Mouse (Mus musculus) retina, postnatal 7 days (tissue): ENCODE data around the gene Zfp688.
A peak's percentile ranks its signal among the peaks of the same experiment; 100 is the strongest.
"Not testable (repeated sequence)": the region's sequence is repeated elsewhere in the genome, so short reads cannot be mapped to it uniquely, and the experiment has no call there.

Experiments
- DNase-seq: peaks from one replicate; pipeline ENCODE4 v3.0.0-alpha.2; 2012; ENCODE audit warnings: low read depth, low spot score

Gene Zfp688

DNA sequence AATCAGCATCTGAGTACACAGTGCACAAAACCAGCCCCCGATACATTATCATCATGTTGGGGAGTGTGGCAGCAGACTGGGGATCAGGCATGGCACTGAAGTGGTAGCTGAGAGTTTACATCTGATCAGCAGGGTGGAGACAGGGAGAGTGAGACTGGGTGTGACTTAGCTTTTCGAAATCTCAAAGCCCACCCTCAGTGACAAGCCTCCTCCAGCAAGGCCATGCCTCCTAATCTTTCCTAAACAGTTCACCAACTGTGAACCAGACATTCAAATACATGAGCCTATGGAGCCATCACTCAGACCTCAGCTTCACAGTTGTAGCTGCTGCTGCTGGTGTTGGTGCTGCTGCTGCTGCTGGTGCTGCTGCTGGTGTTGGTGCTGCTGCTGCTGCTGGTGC is 10.4 kb downstream of the Zfp688 start:
- no peak for DNase-seq

DNA sequence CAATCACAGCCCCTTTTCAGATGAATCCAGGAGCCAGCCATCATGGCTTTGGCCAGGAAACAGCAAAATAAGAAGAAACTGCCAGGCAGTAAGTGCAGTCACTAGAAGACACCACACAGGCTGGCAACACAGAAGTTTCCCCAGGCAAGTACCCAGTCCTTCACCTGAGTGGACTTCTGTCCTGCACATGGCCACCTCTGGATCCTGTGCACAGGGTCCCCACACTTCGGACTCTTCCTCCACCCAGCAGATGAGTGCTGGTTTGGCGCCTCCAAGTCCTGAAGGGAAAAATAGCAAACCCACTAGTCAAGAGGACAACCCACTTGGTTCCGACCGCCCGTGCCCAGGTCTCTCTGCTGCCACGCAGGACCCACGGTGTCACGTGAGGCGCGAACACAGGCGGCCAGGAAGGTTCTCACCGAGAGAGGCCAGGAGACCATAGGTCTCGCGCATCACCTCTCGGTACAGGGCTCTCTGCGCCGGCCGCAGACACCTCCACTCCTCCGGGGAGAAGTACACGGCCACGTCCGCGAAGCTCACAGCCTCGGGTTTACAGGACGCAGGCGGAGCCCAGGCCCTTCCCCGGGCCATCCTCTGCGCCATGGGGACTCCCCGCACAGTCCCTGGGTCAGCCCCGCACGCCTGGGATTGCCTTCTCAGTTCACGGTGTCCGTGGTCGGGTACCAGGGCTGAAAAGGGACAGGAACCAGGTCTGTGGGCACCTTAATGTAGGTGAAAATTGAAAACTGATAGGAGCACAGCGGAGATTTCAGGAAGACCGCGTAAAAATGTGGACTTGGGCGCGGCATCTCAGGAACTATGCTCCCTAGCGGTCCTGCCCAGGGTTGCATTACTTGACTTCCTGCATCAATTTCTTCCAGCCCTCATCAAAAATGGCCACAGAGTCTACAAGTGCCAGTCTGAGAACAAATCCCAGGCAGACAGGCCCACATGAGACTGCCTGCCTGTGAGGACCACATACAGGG is 15.6 kb downstream of the Zfp688 start, which contains the start of gene Zfp764:
Zfp764 (minus strand) TSS at position 821 of the 986 bp plus-strand sequence.
- DNase-seq: peak; percentile 85

DNA sequence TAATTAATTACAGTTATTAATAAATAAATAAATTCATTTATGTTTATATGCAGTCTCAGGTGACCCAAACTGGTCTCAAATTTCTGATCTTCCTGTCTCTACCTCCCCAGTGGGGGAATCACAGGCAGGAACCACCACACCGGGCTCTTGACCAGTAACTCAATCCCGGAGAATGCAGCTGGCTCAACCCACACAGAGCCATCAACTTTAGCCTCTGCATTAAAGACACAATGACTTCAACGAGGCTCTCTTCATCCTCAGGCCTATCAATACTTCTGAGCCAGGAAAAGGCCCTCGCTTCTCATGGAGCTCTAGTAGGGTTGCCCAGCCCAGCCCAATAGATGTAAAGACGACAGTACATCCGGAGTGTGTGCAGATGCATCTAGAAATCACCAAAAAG is 17.8 kb downstream of the Zfp688 start:
- DNase-seq: not testable (repeated sequence)

DNA sequence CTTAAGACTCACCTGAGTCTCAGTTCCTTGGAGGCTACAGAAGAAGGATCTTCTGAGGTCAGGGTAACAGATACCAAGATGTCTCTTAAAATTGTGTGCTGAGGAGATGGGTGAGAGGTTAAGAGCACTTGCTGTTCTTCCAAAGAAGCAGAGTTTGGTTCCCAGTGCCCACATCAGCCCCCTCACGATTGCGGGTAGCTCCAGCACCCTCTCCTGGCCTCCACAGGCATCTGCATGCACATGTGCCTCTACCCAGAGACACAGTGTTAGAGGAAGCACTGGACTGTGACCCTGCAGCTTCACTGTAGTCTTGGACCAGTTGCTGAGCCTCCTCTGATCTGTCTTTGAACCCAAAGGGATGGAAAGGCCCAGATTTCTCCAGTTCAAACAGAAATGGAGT is 18.9 kb downstream of the Zfp688 start:
- no peak for DNase-seq

DNA sequence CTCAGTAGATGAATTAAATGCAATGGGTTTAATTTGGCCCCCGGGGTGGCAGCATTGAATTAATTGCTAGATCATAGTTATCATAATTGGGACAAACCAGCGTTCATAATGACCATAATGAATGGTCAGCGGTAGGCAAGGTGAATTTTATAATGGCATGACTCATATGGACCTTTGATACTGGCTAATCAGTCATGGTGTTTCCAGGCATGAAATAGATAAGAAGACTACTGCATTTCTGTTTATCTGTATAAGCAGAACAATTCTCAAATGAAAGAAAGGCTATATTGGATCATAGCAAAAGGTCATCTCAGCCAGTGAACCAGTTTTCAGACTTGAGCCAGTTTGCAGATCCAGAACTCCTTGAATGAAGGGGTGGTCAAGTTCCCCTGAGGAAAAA is 21.5 kb downstream of the Zfp688 start:
- no peak for DNase-seq

DNA sequence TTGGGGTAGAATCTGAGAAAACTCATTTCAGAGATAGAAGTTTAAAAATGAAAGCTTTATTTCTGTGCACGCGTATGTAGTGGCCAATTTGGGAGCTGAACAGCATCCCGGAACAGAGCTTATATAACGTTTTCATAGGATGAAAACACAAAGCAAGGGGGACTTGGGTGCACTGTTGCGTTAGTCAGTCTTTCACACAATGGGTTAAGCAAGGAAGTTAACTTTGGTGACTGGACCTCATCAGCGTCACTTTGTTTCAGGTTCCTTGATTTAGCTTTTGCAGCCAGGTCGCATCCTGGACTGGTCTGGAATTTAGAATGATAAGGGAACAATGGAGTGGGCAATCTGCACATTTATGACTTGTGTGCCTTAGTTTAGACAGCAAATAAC is 27.9 kb downstream of the Zfp688 start:
- no peak for DNase-seq

DNA sequence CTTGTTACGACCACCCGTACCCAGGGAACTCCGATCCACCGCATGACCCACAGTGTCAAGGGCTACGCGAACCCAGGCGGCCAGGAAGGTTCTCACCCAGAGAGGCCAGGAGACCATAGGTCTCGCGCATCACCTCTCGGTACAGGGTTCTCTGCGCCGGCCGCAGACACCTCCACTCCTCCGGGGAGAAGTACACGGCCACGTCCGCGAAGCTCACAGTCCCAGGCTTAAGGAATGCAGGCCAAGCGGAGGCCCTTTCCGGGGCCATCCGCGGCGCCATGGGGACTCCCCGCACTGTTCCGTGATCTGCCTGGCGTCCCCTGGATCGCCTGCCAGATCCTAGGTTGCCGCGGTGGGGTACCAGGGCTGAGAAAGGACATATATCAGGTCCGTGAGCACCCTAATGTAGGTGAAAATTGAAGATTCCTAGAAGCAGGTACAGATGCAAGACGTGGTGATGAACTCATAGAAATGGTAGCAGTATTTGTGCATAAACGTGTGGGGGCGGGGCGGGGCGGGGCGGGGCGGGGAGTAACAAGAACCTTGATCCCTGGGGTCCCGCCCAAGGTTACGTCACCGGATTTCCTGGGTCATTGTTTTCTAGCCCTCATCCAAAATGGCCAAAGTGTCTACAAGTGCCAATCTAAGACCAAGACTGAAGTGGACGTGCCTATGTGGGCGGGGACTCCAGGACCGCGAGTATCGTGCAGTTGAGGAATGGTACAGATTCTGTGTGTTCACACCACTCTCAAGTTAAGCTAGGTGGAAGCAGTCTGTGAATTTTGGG is 28.5 kb downstream of the Zfp688 start, which contains the start of gene E430018J23Rik:
E430018J23Rik (minus strand) TSS at position 473 of the 787 bp plus-strand sequence.
- DNase-seq: peak; percentile 98

DNA sequence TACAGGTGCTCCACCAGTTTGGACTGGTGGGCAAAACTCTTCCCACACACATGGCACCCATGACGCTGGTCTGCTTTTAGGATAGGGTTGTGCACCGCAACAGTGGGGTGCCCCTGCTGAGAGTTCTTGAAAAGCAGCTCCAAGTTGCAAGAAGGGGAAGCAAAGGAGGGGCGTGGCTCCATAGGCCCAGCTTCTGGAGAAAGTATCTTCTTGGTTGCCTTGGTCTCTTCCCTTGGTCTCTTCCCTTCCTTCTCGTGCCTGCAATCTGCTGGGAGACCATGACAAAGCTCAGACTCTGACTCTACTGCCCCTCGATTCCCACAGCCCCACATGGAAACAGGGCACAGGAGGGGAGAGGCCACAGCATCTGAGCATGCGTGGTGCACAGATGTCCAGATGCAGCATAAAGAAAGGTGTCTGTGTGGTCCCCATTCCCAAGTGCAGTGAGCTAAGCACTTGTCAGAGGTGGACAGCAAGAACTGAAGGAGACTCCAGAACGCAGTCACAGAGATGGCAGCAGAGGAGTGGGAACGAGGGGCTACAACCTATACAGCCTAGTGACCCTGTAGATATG is 29.5 kb downstream of the Zfp688 start:
- no peak for DNase-seq

DNA sequence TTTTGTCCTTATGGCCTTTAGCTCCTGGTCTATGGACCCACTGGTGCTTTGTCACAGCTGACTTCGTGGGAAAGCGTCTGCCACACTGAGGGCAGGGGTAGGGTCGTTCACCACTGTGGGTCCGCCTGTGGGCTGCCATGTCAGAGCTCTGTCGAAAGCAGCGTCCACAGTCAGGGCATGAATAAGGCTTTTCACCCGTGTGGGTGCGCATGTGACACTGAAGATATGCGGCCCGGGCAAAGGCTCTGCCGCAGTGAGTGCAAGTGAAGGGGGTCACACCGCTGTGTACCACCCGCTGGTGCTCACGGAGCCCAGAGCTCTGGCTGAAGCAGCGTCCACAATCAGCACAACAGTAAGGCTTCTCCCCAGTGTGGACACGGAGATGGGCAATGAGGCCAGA is 30.3 kb downstream of the Zfp688 start:
- no peak for DNase-seq

DNA sequence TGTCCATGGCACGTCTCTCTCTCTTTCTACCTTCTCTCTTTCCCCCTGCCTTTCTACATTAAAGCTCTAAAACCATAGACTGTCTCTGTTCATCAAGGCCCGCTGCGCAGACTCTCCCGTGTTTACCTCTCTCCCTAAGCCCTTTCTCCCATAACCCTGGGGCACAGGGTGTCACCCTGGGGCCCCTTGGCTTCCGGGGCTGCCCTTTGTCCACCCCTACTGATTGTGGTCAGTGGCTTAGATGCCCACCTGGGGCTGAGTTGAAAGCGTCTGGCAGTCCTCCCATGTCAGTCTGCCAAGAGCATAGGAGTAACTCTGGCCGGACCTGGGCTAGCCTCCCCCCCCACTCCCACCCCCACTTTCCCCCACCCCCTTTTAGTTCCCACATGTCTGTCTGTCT is 31.6 kb downstream of the Zfp688 start:
- no peak for DNase-seq

DNA sequence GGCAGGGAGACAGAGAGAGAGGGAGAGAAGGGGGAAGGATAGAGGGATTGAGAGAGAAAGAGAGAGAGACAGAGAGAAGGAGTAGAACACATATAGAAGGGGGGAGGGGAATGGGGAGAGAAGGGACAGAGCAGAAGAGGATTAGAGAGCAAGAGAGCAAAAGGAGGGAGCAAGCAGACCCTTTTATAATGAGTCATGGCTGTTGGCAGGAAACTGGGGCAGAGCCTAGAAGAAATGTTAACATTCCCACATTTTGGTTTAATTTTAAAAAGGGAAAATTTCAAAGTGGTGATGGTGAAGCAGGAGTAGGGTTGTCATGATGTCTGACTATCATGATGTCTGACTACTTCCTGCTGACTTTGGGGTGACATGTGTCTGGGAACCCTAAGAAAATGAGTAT is 33.7 kb downstream of the Zfp688 start:
- DNase-seq: not testable (repeated sequence)

DNA sequence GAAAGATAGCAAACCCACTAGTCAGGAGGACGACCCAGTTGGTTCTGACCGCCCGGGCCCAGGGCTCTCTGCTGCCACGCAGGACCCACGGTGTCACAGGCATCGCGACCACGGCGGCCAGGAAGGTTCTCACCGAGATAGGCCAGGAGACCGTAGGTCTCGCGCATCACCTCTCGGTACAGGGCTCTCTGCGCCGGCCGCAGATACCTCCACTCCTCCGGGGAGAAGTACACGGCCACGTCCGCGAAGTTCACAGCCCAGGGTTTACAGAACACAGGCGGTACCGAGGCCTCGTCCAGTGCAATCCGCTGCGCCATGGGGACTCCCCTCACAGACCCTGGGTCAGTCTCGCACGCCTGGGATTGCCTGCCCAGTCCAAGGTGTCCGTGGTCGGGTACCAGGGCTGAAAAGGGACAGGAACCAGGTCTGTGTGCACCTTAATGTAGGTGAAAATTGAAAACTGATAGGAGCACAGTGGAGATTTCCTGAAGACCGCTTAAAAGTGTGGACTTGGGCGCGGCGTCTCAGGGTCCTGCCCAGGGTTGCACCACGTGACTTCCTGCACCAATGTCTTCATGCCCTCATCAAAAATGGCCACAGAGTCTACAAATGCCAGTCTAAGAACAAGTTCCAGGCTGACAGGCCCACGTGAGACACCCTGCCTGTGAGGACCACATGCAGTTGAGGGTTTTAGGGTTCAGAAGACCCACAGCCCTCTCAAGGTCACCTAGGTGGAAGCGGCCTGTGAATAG is 35.1 kb downstream of the Zfp688 start, which contains the start of gene 9130019O22Rik:
9130019O22Rik (minus strand) TSS at position 526 of the 752 bp plus-strand sequence.
- peak; percentile 86 for DNase-seq

DNA sequence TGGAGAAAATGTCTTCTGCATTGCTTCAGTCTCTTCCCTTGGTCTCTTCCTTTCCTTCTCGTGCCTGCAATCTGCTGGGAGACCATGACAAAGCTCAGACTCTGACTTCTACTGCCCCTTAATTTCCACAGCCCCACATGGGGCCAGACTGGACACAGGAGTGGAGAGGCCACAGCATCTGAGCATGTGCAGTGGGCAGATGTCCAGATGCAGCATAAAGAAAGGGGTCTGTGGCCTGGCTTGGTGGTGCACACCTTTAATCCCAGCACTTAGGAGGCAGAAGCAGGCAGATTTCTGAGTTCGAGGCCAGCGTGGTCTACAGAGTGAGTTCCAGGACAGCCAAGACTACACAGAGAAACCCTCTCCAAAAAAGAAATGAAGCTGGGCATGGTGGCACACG is 36.3 kb downstream of the Zfp688 start:
- DNase-seq: not testable (repeated sequence)

DNA sequence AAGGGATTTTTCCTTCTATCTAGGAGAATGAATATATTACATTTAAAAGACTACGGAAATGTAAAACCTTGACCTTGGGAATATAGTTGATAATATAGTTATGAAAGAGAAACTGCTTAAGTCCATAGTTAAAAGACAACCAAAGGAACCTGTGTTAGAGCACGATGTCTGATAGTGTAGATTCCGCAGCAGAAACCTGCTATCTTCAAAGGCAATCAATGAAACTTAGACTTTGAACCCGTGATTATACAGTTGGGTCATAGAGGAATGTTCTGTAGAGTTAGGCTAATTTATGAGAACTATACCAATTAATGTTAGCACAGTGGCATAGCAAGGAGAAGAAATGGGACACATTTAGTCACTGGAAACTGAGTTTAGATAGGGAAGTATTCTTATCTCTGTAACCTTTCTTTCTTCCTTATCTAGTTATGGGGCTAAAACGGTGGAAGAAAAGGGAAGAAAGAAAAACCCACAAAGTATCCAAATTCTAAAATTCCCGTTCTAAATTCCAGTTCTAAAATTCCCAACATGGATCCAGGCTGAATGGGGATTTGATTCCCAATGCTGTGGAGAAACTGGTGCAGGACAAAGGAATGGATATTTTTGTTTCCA is 43.5 kb downstream of the Zfp688 start:
- no peak for DNase-seq

DNA sequence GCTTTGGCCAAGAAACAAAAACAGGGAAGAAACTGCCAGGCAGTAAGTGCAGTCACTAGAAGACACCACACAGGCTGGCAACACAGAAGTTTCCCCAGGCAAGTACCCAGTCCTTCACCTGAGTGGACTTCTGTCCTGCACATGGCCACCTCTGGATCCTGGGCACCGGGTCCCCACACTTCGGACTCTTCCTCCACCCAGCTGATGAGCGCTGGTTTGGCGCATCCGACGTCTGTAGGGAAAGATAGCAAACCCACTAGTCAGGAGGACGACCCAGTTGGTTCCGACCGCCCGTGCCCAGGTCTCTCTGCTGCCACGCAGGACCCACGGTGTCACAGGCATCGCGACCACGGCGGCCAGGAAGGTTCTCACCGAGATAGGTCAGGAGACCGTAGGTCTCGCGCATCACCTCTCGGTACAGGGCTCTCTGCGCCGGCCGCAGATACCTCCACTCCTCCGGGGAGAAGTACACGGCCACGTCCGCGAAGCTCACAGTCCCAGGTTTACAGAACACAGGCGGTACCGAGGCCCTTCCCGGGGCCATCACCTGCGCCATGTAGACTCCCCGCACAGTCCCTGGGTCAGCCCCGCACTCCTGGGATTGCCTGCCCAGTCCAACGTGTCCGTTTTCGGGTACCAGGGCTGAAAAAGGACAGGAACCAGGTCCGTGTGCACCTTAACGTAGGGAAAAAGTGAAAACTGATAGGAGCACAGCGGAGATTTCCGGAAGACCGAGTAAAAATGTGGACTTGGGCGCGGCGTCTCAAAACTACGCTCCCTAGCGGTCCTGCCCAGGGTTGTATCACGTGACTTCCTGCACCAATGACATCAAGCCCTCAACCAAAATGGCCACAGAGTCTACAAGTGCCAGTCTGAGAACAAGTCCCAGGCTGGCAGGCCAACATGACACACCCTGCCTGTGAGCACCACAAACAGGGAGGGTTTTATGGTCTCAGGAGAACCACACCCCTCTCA is 46.3 kb downstream of the Zfp688 start, which contains the start of gene Zfp747:
Zfp747 (minus strand) TSS at position 780 of the 975 bp plus-strand sequence.
- DNase-seq: peak; percentile 80

DNA sequence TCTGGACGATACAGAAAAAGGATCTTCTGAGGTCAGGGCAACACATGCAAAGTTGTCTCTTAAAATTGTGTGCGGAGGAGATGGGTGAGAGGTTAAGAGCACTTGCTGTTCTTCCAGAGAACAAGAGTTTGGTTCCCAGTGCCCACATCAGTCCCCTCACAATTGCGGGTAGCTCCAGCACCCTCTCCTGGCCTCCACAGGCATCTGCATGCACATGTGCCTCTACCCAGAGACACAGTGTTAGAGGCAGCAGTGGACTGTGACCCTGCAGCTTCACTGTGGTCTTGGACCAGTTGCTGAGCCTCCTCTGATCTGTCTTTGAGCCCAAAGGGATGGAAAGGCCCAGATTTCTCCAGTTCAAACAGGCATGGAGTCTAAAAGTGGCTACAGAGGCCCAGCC is 50.0 kb downstream of the Zfp688 start:
- not testable (repeated sequence) for DNase-seq

DNA sequence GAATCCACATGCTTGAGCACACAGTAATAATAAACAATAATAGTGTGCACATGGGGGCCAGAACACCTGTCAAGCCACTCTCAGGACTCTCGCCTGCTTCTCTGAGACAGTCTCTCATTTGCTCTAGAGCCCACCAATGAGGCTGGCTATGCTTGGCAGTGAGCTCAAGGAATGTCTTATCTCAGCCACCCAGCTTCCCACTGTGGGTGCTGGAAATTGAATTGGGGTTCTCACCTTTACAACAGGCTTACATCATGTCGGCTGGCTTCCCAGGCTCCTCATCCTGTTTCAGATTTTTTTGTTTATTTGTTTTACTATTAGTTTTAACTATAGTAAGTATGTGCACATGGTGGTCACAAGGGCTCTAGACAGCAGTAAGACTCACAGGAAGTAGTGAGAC is 50.7 kb downstream of the Zfp688 start:
- DNase-seq: no peak
